Mouse (Mus musculus): ENCODE measurements around the gene Crtac1. TPM values are rescaled to one million over a fixed set of nuclear protein-coding genes. Genes with fewer than 3 reads are reported as not detected.

Crtac1 gene
- polyA plus RNA-seq, 1 experiment from 2014 or later = 1.00 TPM

- 56% methylated on average over 6 of the region's 6 CpGs for WGBS
- H3K27me3 ChIP-seq (ENCODE audit: control insufficient read depth, insufficient read depth, low read length) = peaks cover 10% of the 10 kb centered on the region
- H3K4me3 ChIP-seq (ENCODE audit: low read length) = no peak overlapping the region
These were observed 161.5 kb downstream of the Crtac1 start for GRCm38 (mm10) chr19:42270119-42270518.

GRCm38 (mm10) chr19:42268337-42268736, 163.2 kb downstream of the Crtac1 start:
- no peak for ATAC-seq (replicated peaks; ENCODE audit: extremely low read depth, insufficient read depth, low FRiP score)
- H3K4me2 ChIP-seq (ENCODE audit: low read depth, low read length) = peak overlapping the region; percentile 45
- peak overlapping the region; percentile 28 for H3K4me3 ChIP-seq (ENCODE audit: low read length)
- H3K9me3 ChIP-seq (replicated peaks; ENCODE audit: control insufficient read depth, low read length) = no peaks in the 10 kb centered on the region
- WGBS = 3% methylated on average over 19 of the region's 19 CpGs
- H3K27ac ChIP-seq (ENCODE audit: low read length) = no peak overlapping the region
- no peaks in the 10 kb centered on the region for H3K36me3 ChIP-seq (ENCODE audit: control insufficient read depth, insufficient read depth)
- peaks cover 10% of the 10 kb centered on the region for H3K27me3 ChIP-seq (ENCODE audit: control insufficient read depth, insufficient read depth, low read length)
- peaks cover 4% of the 10 kb centered on the region; the same call in 1 of the 2 replicates for H3K4me1 ChIP-seq (ENCODE audit: control insufficient read depth, insufficient read depth, low read length)
- no peak overlapping the region for H3K9ac ChIP-seq (ENCODE audit: low read length)

More at GRCm38 (mm10) chr19:42270119-42270518, 161.5 kb downstream of the Crtac1 start:
- no peak for ATAC-seq (replicated peaks; ENCODE audit: extremely low read depth, insufficient read depth, low FRiP score)
- Histone ChIP-seq H3K4me1 (ENCODE audit: control insufficient read depth, insufficient read depth, low read length) (peaks cover 4% of the 10 kb centered on the region; the same call in 1 of the 2 replicates), H3K27ac (ENCODE audit: low read length) (no peak overlapping the region), H3K9me3 (replicated peaks; ENCODE audit: control insufficient read depth, low read length) (no peaks in the 10 kb centered on the region), H3K36me3 (ENCODE audit: control insufficient read depth, insufficient read depth) (no peaks in the 10 kb centered on the region), H3K9ac (ENCODE audit: low read length) (no peak overlapping the region), H3K4me2 (ENCODE audit: low read depth, low read length) (no peak overlapping the region)

- no peak overlapping the region for H3K4me3 ChIP-seq (ENCODE audit: low read length)
- ATAC-seq (replicated peaks; ENCODE audit: extremely low read depth, insufficient read depth, low FRiP score) = no peak
- 52% methylated on average over 3 of the region's 3 CpGs for WGBS
These were observed 168.1 kb downstream of the Crtac1 start for GRCm38 (mm10) chr19:42263524-42263923.

GRCm38 (mm10) chr19:42260486-42260885, 171.1 kb downstream of the Crtac1 start:
- no peak overlapping the region for H3K9ac ChIP-seq (ENCODE audit: low read length)
- no peaks in the 10 kb centered on the region for H3K36me3 ChIP-seq (ENCODE audit: control insufficient read depth, insufficient read depth)
- WGBS = 73% methylated on average over 8 of the region's 8 CpGs
- H3K9me3 ChIP-seq (replicated peaks; ENCODE audit: control insufficient read depth, low read length) = no peaks in the 10 kb centered on the region
- H3K4me1 ChIP-seq (ENCODE audit: control insufficient read depth, insufficient read depth, low read length) = 0 out of 2 replicates have a peak, but pooled peaks cover 3% of the 10 kb centered on the region
- H3K4me2 ChIP-seq (ENCODE audit: low read depth, low read length) = no peak overlapping the region
- H3K27me3 ChIP-seq (ENCODE audit: control insufficient read depth, insufficient read depth, low read length) = peaks cover 11% of the 10 kb centered on the region
- H3K4me3 ChIP-seq (ENCODE audit: low read length) = no peak overlapping the region
- no peak overlapping the region for H3K27ac ChIP-seq (ENCODE audit: low read length)
- no peak for ATAC-seq (replicated peaks; ENCODE audit: extremely low read depth, insufficient read depth, low FRiP score)

More at GRCm38 (mm10) chr19:42263524-42263923, 168.1 kb downstream of the Crtac1 start:
- no peaks in the 10 kb centered on the region for H3K9me3 ChIP-seq (replicated peaks; ENCODE audit: control insufficient read depth, low read length)
- no peaks in the 10 kb centered on the region for H3K27me3 ChIP-seq (ENCODE audit: control insufficient read depth, insufficient read depth, low read length)
- H3K4me1 ChIP-seq (ENCODE audit: control insufficient read depth, insufficient read depth, low read length) = peaks cover 4% of the 10 kb centered on the region; the same call in 1 of the 2 replicates
- H3K9ac ChIP-seq (ENCODE audit: low read length) = no peak overlapping the region
- H3K36me3 ChIP-seq (ENCODE audit: control insufficient read depth, insufficient read depth) = no peaks in the 10 kb centered on the region
- no peak overlapping the region for H3K27ac ChIP-seq (ENCODE audit: low read length)
- no peak overlapping the region for H3K4me2 ChIP-seq (ENCODE audit: low read depth, low read length)

GRCm38 (mm10) chr19:42258596-42258995, 173.0 kb downstream of the Crtac1 start:
- 0 out of 2 replicates have a peak, but pooled peaks cover 5% of the 10 kb centered on the region for H3K4me1 ChIP-seq (ENCODE audit: control insufficient read depth, insufficient read depth, low read length)
- H3K4me3 ChIP-seq (ENCODE audit: low read length) = no peak overlapping the region
- no peak overlapping the region for H3K9ac ChIP-seq (ENCODE audit: low read length)
- H3K4me2 ChIP-seq (ENCODE audit: low read depth, low read length) = no peak overlapping the region
- H3K27me3 ChIP-seq (ENCODE audit: control insufficient read depth, insufficient read depth, low read length) = peaks cover 26% of the 10 kb centered on the region
- H3K9me3 ChIP-seq (replicated peaks; ENCODE audit: control insufficient read depth, low read length) = no peaks in the 10 kb centered on the region
- WGBS = 54% methylated on average over 5 of the region's 5 CpGs
- no peak for ATAC-seq (replicated peaks; ENCODE audit: extremely low read depth, insufficient read depth, low FRiP score)
- H3K27ac ChIP-seq (ENCODE audit: low read length) = no peak overlapping the region
- no peaks in the 10 kb centered on the region for H3K36me3 ChIP-seq (ENCODE audit: control insufficient read depth, insufficient read depth)

GRCm38 (mm10) chr19:42258031-42258430, 173.6 kb downstream of the Crtac1 start:
- 0 out of 2 replicates have a peak, but pooled peaks cover 5% of the 10 kb centered on the region for H3K4me1 ChIP-seq (ENCODE audit: control insufficient read depth, insufficient read depth, low read length)
- WGBS = 60% methylated on average over 3 of the region's 3 CpGs
- H3K9me3 ChIP-seq (replicated peaks; ENCODE audit: control insufficient read depth, low read length) = no peaks in the 10 kb centered on the region
- no peak overlapping the region for H3K4me3 ChIP-seq (ENCODE audit: low read length)
- no peak overlapping the region for H3K9ac ChIP-seq (ENCODE audit: low read length)
- no peak for ATAC-seq (replicated peaks; ENCODE audit: extremely low read depth, insufficient read depth, low FRiP score)
- H3K27ac ChIP-seq (ENCODE audit: low read length) = no peak overlapping the region
- H3K4me2 ChIP-seq (ENCODE audit: low read depth, low read length) = no peak overlapping the region
- peaks cover 28% of the 10 kb centered on the region for H3K27me3 ChIP-seq (ENCODE audit: control insufficient read depth, insufficient read depth, low read length)
- H3K36me3 ChIP-seq (ENCODE audit: control insufficient read depth, insufficient read depth) = no peaks in the 10 kb centered on the region

GRCm38 (mm10) chr19:42257241-42257635, 174.3 kb downstream of the Crtac1 start:
- WGBS = 80% methylated on average over 12 of the region's 12 CpGs
- no peak overlapping the region for H3K9ac ChIP-seq (ENCODE audit: low read length)
- H3K27ac ChIP-seq (ENCODE audit: low read length) = no peak overlapping the region
- H3K4me1 ChIP-seq (ENCODE audit: control insufficient read depth, insufficient read depth, low read length) = 0 out of 2 replicates have a peak, but pooled peaks cover 5% of the 10 kb centered on the region
- H3K4me3 ChIP-seq (ENCODE audit: low read length) = no peak overlapping the region
- peaks cover 28% of the 10 kb centered on the region for H3K27me3 ChIP-seq (ENCODE audit: control insufficient read depth, insufficient read depth, low read length)
- no peaks in the 10 kb centered on the region for H3K36me3 ChIP-seq (ENCODE audit: control insufficient read depth, insufficient read depth)
- no peak for ATAC-seq (replicated peaks; ENCODE audit: extremely low read depth, insufficient read depth, low FRiP score)
- H3K4me2 ChIP-seq (ENCODE audit: low read depth, low read length) = no peak overlapping the region
- no peaks in the 10 kb centered on the region for H3K9me3 ChIP-seq (replicated peaks; ENCODE audit: control insufficient read depth, low read length)

GRCm38 (mm10) chr19:42256611-42257240, 174.9 kb downstream of the Crtac1 start:
- Histone ChIP-seq H3K36me3 (ENCODE audit: control insufficient read depth, insufficient read depth) (no peaks in the 10 kb centered on the region), H3K9me3 (replicated peaks; ENCODE audit: control insufficient read depth, low read length) (no peaks in the 10 kb centered on the region), H3K27me3 (ENCODE audit: control insufficient read depth, insufficient read depth, low read length) (peaks cover 28% of the 10 kb centered on the region), H3K4me3 (ENCODE audit: low read length) (no peak overlapping the region), H3K9ac (ENCODE audit: low read length) (no peak overlapping the region), H3K4me2 (ENCODE audit: low read depth, low read length) (no peak overlapping the region), H3K27ac (ENCODE audit: low read length) (no peak overlapping the region), H3K4me1 (ENCODE audit: control insufficient read depth, insufficient read depth, low read length) (0 out of 2 replicates have a peak, but pooled peaks cover 5% of the 10 kb centered on the region)
- 77% methylated on average over 12 of the region's 12 CpGs for WGBS
- no peak for ATAC-seq (replicated peaks; ENCODE audit: extremely low read depth, insufficient read depth, low FRiP score)

- Histone ChIP-seq H3K4me2 (ENCODE audit: low read depth, low read length) (peak overlapping the region; percentile 64), H3K27me3 (ENCODE audit: control insufficient read depth, insufficient read depth, low read length) (peaks cover 28% of the 10 kb centered on the region), H3K4me1 (ENCODE audit: control insufficient read depth, insufficient read depth, low read length) (0 out of 2 replicates have a peak, but pooled peaks cover 5% of the 10 kb centered on the region), H3K9ac (ENCODE audit: low read length) (no peak overlapping the region), H3K27ac (ENCODE audit: low read length) (no peak overlapping the region), H3K4me3 (ENCODE audit: low read length) (peak overlapping the region; percentile 33), H3K9me3 (replicated peaks; ENCODE audit: control insufficient read depth, low read length) (no peaks in the 10 kb centered on the region), H3K36me3 (ENCODE audit: control insufficient read depth, insufficient read depth) (no peaks in the 10 kb centered on the region)
- ATAC-seq (replicated peaks; ENCODE audit: extremely low read depth, insufficient read depth, low FRiP score) = peak; percentile 94
- 3% methylated on average over 32 of the region's 42 CpGs for WGBS
These were observed 175.6 kb downstream of the Crtac1 start for GRCm38 (mm10) chr19:42255784-42256610.

Measured in heart, embryonic 16.5 days (tissue).